Comparison of ENCODE assay signal across 17 mouse cellular contexts in the genomic region with DNA sequence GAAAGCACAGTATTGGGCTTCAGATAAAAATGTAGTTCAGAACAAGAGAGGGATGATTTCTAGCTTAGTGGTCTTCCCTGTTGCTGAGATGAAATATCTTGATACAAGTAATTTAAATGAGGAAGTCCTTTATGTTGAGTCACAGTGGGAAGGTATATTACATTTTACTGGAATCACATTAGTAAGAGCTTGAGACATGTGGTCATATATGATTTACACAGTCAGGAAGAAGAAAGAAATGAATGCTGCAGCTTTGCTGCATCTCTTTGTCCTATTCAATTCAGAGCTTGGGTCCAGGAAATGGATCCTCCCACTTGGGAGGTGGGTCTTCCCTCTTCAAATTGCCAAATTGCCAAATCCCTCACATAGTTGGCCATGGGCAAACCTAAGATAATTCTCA. TPM values are rescaled to one million over a fixed set of nuclear protein-coding genes. Genes with fewer than 3 reads are reported as not detected.
DNase-seq lines count a peak whose midpoint lies in the region; ATAC-seq lines count a peak whose summit lies in the region.
"Not testable (repeated sequence)": the region's sequence is repeated elsewhere in the genome, so short reads cannot be mapped to it uniquely, and the experiment has no call there.
"Had no signal": no experiment of that assay in that cellular context is flagged by ENCODE, and none has a peak within 500 bp of the region (broad histone marks: within the 10 kb centered on the region; RNA-seq: fewer than 3 reads in every experiment).

No protein-coding gene starts in this region.

- ATAC-seq in common myeloid progenitor, adult 5-6 weeks (replicated peaks; ENCODE audit: low read depth, poor library complexity, severe bottlenecking): 0 out of 2 replicates have a peak, but pooled peaks have one; percentile 25
- peak; percentile 88 for ATAC-seq in granulocyte monocyte progenitor cell, adult 5-6 weeks (replicated peaks; ENCODE audit: poor library complexity, severe bottlenecking)
- ATAC-seq in hematopoietic stem cell, adult 5-6 weeks (replicated peaks in 1 of 2; ENCODE audit: insufficient read depth in 1 of 2, low FRiP score in 2 of 2, low TSS enrichment in 1 of 2, low read depth in 1 of 2, poor library complexity in 2 of 2, severe bottlenecking in 2 of 2): peak; percentile 49 to 64; a peak in 3 of 4 replicates
- peak; percentile 92 for ATAC-seq in megakaryocyte, adult 5-6 weeks (ENCODE audit: poor library complexity, severe bottlenecking)
- ATAC-seq in megakaryocyte progenitor cell, adult 5-6 weeks (replicated peaks; ENCODE audit: poor library complexity): peak; percentile 71
- ATAC-seq in midbrain, embryonic 14.5 days (ENCODE audit: low FRiP score, low TSS enrichment): 0 out of 2 replicates have a peak, but pooled peaks have one; percentile 15
- ATAC-seq in monocyte, adult 5-6 weeks (replicated peaks; ENCODE audit: insufficient number of reproducible peaks, low FRiP score, low TSS enrichment, poor library complexity, severe bottlenecking): peak; percentile 35; the same call in 1 of the 2 replicates
- peak; percentile 70 for ATAC-seq in neutrophil, adult 5-6 weeks (ENCODE audit: extremely low read depth, insufficient number of reproducible peaks, low FRiP score, poor library complexity, severe bottlenecking)

- H3K4me1 ChIP-seq in midbrain, embryonic 14.5 days (ENCODE audit: control insufficient read depth, insufficient read depth, low read length): not testable (repeated sequence)

- DNase-seq in midbrain, embryonic 14.5 days: not testable (repeated sequence)

- not testable (repeated sequence) for H3K27me3 ChIP-seq in midbrain, embryonic 14.5 days (ENCODE audit: control insufficient read depth, insufficient read depth, low read length)

- H3K9me3 ChIP-seq in midbrain, embryonic 14.5 days (ENCODE audit: control insufficient read depth, low read length): not testable (repeated sequence)

- not testable (repeated sequence) for H3K36me3 ChIP-seq in midbrain, embryonic 14.5 days (ENCODE audit: control insufficient read depth, insufficient read depth, low read length)

- H3K9ac ChIP-seq in midbrain, embryonic 14.5 days (replicated peaks; ENCODE audit: low read length): not testable (repeated sequence)

- not testable (repeated sequence) for H3K27ac ChIP-seq in midbrain, embryonic 14.5 days (replicated peaks; ENCODE audit: low read depth, low read length)

- H3K4me3 ChIP-seq in midbrain, embryonic 14.5 days (replicated peaks; ENCODE audit: low read depth, low read length): not testable (repeated sequence)

- H3K4me2 ChIP-seq in midbrain, embryonic 14.5 days (ENCODE audit: low read length): not testable (repeated sequence)

RNA-seq across cellular contexts. Expression of a gene that starts 7.4 kb away (rescaled TPM):
- total RNA-seq in common myeloid progenitor, adult 5-6 weeks (2017): not detected in 2 replicates
- not detected in 2 replicates for total RNA-seq in granulocyte monocyte progenitor cell, adult 5-6 weeks (2014; fragmentation: Nextera tagmentation)
- total RNA-seq in granulocyte monocyte progenitor cell, adult 5-6 weeks (2017): 0.26 and 2.1 TPM in 2 replicates
- total RNA-seq in hematopoietic stem cell, adult 5-6 weeks (2017): 4.2 TPM in 1 of 2 replicates, not detected in the other
- 156 and 163 TPM in 2 replicates for total RNA-seq in megakaryocyte, adult 5-6 weeks (2015)
- 70.5 and 71.0 TPM in 2 replicates for total RNA-seq in megakaryocyte, adult 5-6 weeks (2017)
- 0.44 and 0.49 TPM in 2 replicates for total RNA-seq in megakaryocyte progenitor cell, adult 5-6 weeks (2015)
- 0.81 and 0.92 TPM in 2 replicates for total RNA-seq in megakaryocyte progenitor cell, adult 5-6 weeks (2017)
- polyA plus RNA-seq in midbrain, embryonic 14.5 days (2014; fragmentation: Nextera tagmentation; extraction: Ambion mirVana): not detected in 2 replicates
- total RNA-seq in monocyte, adult 5-6 weeks (2017): 216 to 310 TPM (median 310 TPM) in 3 replicates
- 232 and 243 TPM in 2 replicates for total RNA-seq in neutrophil, adult 5-6 weeks (2017)
- total RNA-seq: CH12.LX, ES-E14, MEL had no signal
- polyA plus RNA-seq: activated CD4-positive, CD25-positive, alpha-beta regulatory T cell, adult 4 months; brain, embryonic 14.5 days; C2C12; CD4-positive, CD25-positive, alpha-beta regulatory T cell, adult 4 months; G1E; Patski had no signal

Comparison
In these comparisons a context has a peak if more than half of its experiments do, and no peak if none do; other contexts are left out.
1. ATAC-seq: peak in every context shown above with its lines; median percentile 92 in megakaryocyte, adult 5-6 weeks; 88 in granulocyte monocyte progenitor cell, adult 5-6 weeks; 71 in megakaryocyte progenitor cell, adult 5-6 weeks; 70 in neutrophil, adult 5-6 weeks; 56 in hematopoietic stem cell, adult 5-6 weeks; 35 in monocyte, adult 5-6 weeks; 25 in common myeloid progenitor, adult 5-6 weeks; 15 in midbrain, embryonic 14.5 days.
2. RNA of a gene that starts 7.4 kb away (total RNA-seq): 216 to 310 TPM in monocyte, adult 5-6 weeks, 232 to 243 TPM in neutrophil, adult 5-6 weeks and 70.5 to 163 TPM in megakaryocyte, adult 5-6 weeks; 0.26 to 2.1 TPM in granulocyte monocyte progenitor cell, adult 5-6 weeks, 0.44 to 0.92 TPM in megakaryocyte progenitor cell, adult 5-6 weeks, not detected in common myeloid progenitor, adult 5-6 weeks and 4.2 TPM in hematopoietic stem cell, adult 5-6 weeks; every median in the first group is over 10 times any median in the second.